Mouse (Mus musculus) neural tube, embryonic 11.5 days (tissue): ENCODE measurements at regions not wholly inside any gene's neighbourhood (a gene's known extent, or its start where the extent isn't known, plus 50 kb on each side); places are given as distances from the start of the nearest gene placed in this dataset.
"Not testable (repeated sequence)": the region's sequence is repeated elsewhere in the genome, so short reads cannot be mapped to it uniquely, and the experiment has no call there.

Source experiments
- ATAC-seq: fragments of 200-750 bp; cut with Nextera tagmentation; 2 replicates; pipeline ENCODE4 v1.8.0; 2017; ENCODE audit warnings: moderate number of reproducible peaks, mild to moderate bottlenecking, moderate TSS enrichment, moderate library complexity; ENCODE audit not compliant: insufficient read depth, low FRiP score, low TSS enrichment
- DNase-seq: peaks from one replicate; pipeline ENCODE4 v3.0.0-alpha.2; 2015; ENCODE audit warnings: low spot score
- H3K27ac ChIP-seq: fragments of 300-500 bp; sonication (generic); 2 replicates; pipeline ENCODE4 v1.5.1; 2014; ENCODE audit warnings: low read depth, mild to moderate bottlenecking, low read length
- H3K27me3 ChIP-seq: fragments of 300-500 bp; sonication (generic); 2 replicates; pipeline ENCODE4 v1.6.1; 2014; ENCODE audit warnings: mild to moderate bottlenecking, low read length, mixed read lengths; ENCODE audit not compliant: control insufficient read depth, insufficient read depth
- H3K36me3 ChIP-seq: fragments of 300-500 bp; sonication (generic); 2 replicates; pipeline ENCODE4 v1.6.1; 2014; ENCODE audit warnings: mild to moderate bottlenecking, low read length, moderate library complexity, mixed read lengths; ENCODE audit not compliant: control insufficient read depth, insufficient read depth
- H3K4me1 ChIP-seq: fragments of 300-500 bp; sonication (generic); 2 replicates; pipeline ENCODE4 v1.6.1; 2014; ENCODE audit warnings: low read length, mixed read lengths; ENCODE audit not compliant: control insufficient read depth, insufficient read depth
- H3K4me2 ChIP-seq: fragments of 300-500 bp; sonication (generic); 2 replicates; pipeline ENCODE4 v1.6.1; 2014; ENCODE audit warnings: low read depth, mild to moderate bottlenecking, moderate library complexity
- H3K4me3 ChIP-seq: fragments of 300-500 bp; sonication (generic); 2 replicates; pipeline ENCODE4 v1.5.1; 2014; ENCODE audit warnings: low read depth, low read length
- H3K9ac ChIP-seq: fragments of 300-500 bp; sonication (generic); 2 replicates; pipeline ENCODE4 v1.6.1; 2014; ENCODE audit warnings: mild to moderate bottlenecking, low read length
- H3K9me3 ChIP-seq: fragments of 300-500 bp; sonication (generic); 2 replicates; pipeline ENCODE4 v1.6.1; 2016; ENCODE audit warnings: low read length; ENCODE audit not compliant: control insufficient read depth
- WGBS: fragments of 180-500 bp; shearing (Covaris S2); extraction: QIAGEN DNeasy Blood & Tissue Kit; methylation state at CpG from one replicate; pipeline ENCODE4 v1.1.7; 2014; 5-methylcytosine and 5-hydroxymethylcytosine counted together

DNA sequence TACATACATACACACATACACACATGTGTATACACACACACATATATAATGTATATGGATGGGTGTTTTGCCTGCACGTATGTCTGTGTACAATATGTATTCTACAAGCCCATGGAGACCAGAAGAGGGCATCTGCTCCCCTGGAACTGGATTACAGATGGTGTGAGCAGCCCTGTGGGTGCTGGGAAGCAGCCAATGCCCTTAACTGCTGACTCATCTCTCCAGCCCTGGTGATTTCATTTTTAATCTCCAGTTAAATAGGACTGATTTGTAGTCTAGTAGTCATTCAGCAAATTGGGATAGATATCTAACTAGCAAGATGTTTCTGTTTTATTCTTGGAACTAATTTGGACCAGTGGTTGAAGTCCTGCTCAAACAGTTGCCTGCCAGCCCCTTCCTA is 94.1 kb downstream of the H2al2a start:
- no peaks in the 10 kb centered on the region for H3K27me3 ChIP-seq
- no peaks in the 10 kb centered on the region for H3K9me3 ChIP-seq
- no peak overlapping the region for H3K4me3 ChIP-seq
- no peak for DNase-seq
- no peak for ATAC-seq
- no peaks in the 10 kb centered on the region for H3K4me1 ChIP-seq
- WGBS, result 79% methylated on average over 1 of the region's 1 CpGs
- no peak overlapping the region for H3K4me2 ChIP-seq
- H3K27ac ChIP-seq, result no peak overlapping the region
- H3K36me3 ChIP-seq, result no peaks in the 10 kb centered on the region
- no peak overlapping the region for H3K9ac ChIP-seq

DNA sequence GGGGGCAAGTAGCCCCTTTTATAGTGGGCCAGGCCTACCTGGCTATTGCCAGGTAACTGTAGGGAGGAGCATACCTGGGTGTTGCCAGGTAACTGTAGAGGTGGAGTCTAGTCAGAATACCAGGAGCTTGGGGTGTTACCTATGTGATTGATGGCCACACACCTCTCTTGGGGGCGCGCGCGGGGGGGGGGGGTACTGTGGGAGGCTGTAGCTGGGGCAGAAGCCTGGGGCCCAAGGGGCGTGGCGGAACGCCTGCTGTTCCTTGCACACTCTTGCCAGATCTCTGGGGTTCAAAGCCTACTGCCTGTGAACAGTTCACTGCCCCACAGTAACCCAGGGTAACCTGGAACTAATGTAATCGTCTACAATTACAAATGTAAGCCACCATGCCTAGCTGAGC is 96.6 kb downstream of the H2al2a start:
- ATAC-seq (no peak), DNase-seq (no peak)
- Histone ChIP-seq H3K9ac (no peak overlapping the region), H3K27me3 (no peaks in the 10 kb centered on the region), H3K4me3 (no peak overlapping the region), H3K36me3 (no peaks in the 10 kb centered on the region), H3K27ac (no peak overlapping the region), H3K4me1 (no peaks in the 10 kb centered on the region), H3K4me2 (no peak overlapping the region), H3K9me3 (no peaks in the 10 kb centered on the region)
- 41% methylated on average over 8 of the region's 8 CpGs for WGBS

DNA sequence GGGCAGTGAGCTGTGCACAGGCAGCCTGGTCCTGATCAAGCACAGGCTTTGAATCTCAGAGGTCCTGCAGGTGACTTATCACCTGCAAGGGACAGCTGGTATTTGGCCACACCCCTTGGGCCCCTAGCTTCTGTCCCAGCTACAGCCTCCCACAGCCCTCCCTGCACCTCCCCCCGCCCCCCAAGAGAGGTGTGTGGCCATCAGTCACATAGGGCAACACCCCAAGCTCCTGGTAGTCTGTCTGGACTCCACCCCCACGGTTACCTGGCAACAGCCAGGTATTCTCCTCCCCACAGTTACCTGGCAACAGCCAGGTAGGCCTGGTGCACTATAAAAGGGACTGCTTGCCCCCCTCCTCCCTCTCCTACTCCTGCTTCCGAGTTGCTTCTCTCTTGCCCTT is 98.0 kb downstream of the H2al2a start:
- Histone ChIP-seq H3K36me3 (no peaks in the 10 kb centered on the region), H3K4me3 (no peak overlapping the region), H3K27ac (no peak overlapping the region), H3K4me2 (no peak overlapping the region), H3K9me3 (no peaks in the 10 kb centered on the region), H3K4me1 (no peaks in the 10 kb centered on the region), H3K9ac (no peak overlapping the region), H3K27me3 (no peaks in the 10 kb centered on the region)
- ATAC-seq (no peak), DNase-seq (no peak)
- 27% methylated on average over 3 of the region's 3 CpGs for WGBS

DNA sequence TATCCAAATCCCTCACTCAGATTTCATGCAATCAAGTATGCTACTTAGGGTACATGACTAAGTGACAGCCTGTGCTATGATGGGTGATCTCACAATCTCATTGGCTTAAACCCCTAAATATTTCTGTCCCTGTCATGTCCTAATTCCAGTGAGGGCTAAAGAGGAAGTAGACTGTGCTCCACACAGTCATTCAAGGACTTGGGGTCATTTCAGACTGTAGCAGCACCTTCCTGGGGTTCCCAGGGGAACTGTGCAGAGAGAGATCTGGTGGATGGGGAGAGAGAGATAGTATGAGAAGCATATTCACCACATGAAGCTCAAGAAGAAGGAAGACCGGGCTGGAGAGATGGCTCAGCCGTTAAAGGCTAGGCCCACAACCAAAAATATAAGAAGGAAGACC is 100.7 kb downstream of the H2al2a start:
- H3K4me2 ChIP-seq, result no peak overlapping the region
- H3K4me3 ChIP-seq, result no peak overlapping the region
- 100% methylated on average over 2 of the region's 2 CpGs for WGBS
- H3K36me3 ChIP-seq, result no peaks in the 10 kb centered on the region
- H3K4me1 ChIP-seq, result no peaks in the 10 kb centered on the region
- no peak for DNase-seq
- H3K9me3 ChIP-seq, result no peaks in the 10 kb centered on the region
- H3K9ac ChIP-seq, result no peak overlapping the region
- ATAC-seq, result no peak
- no peaks in the 10 kb centered on the region for H3K27me3 ChIP-seq
- H3K27ac ChIP-seq, result no peak overlapping the region

DNA sequence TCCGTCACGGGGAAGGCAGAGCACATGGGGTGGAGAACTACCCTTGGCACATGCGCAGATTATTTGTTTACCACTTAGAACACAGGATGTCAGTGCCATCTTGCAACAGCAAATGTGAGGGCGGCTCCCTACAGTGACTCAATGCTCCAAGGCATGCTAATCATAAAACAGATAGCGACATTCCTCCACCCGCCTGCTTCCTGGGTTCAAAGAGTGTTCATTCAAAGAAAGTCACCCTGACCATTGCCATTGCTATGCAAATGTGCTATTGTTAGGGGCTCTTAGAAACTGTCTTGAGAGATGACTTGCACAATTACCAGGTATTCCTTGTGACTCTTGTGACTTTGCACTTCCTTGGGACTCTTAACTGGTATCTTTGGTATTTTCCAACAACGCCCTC is 104.1 kb downstream of the H2al2a start:
- not testable (repeated sequence) for DNase-seq, ATAC-seq, H3K4me1 ChIP-seq, H3K9ac ChIP-seq, H3K4me3 ChIP-seq, H3K9me3 ChIP-seq, H3K27ac ChIP-seq, H3K36me3 ChIP-seq, H3K4me2 ChIP-seq, H3K27me3 ChIP-seq
- WGBS, result 96% methylated on average over 7 of the region's 7 CpGs

DNA sequence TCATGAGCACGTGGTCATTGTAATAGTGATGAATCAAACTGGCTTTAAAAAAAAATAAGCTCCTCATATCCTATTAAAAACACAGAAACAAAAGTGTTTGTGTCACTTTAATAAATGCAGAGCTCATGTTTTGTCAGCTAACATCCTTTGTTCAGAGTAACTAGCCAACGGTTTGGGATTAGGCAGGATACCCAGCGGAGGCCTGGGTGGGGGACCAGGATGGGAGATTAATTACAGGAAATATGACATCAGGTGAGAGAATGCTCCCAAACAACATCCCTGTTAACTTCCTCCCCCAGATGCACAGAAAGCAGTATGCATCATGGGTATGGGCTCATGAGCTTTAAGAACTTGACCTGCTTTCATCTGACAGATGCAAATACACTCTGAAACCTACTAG is 109.1 kb downstream of the H2al2a start:
- 70% methylated on average over 3 of the region's 3 CpGs for WGBS
- Histone ChIP-seq H3K27me3 (no peaks in the 10 kb centered on the region), H3K4me1 (no peaks in the 10 kb centered on the region), H3K4me3 (no peak overlapping the region), H3K9me3 (no peaks in the 10 kb centered on the region), H3K9ac (no peak overlapping the region), H3K27ac (no peak overlapping the region), H3K4me2 (no peak overlapping the region), H3K36me3 (no peaks in the 10 kb centered on the region)
- DNase-seq (no peak), ATAC-seq (no peak)

DNA sequence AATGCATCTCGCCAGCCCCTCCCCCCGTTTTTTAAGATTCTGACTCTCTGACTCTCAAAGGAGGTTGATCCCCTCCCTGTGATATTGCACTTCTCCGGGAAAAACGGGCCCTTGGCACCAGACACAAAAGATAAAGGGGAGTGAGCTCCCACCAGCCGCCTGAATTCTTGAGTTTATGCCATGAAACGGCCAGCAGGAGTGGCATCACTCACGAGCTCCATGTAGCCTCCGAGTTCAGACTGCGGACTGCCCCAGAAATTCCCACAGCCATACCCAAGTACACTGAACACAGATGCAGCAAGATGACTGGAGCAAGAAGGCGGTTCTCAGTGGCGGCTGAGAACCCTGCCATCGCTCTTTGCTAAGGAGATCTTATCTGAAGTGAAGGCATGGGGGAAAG is 114.4 kb downstream of the H2al2a start:
- no peak overlapping the region for H3K9ac ChIP-seq
- no peak overlapping the region for H3K27ac ChIP-seq
- no peak overlapping the region for H3K4me3 ChIP-seq
- DNase-seq (no peak), ATAC-seq (no peak)
- H3K4me2 ChIP-seq, result no peak overlapping the region
- no peaks in the 10 kb centered on the region for H3K4me1 ChIP-seq
- no peaks in the 10 kb centered on the region for H3K9me3 ChIP-seq
- H3K27me3 ChIP-seq, result no peaks in the 10 kb centered on the region
- 83% methylated on average over 12 of the region's 12 CpGs for WGBS
- no peaks in the 10 kb centered on the region for H3K36me3 ChIP-seq

DNA sequence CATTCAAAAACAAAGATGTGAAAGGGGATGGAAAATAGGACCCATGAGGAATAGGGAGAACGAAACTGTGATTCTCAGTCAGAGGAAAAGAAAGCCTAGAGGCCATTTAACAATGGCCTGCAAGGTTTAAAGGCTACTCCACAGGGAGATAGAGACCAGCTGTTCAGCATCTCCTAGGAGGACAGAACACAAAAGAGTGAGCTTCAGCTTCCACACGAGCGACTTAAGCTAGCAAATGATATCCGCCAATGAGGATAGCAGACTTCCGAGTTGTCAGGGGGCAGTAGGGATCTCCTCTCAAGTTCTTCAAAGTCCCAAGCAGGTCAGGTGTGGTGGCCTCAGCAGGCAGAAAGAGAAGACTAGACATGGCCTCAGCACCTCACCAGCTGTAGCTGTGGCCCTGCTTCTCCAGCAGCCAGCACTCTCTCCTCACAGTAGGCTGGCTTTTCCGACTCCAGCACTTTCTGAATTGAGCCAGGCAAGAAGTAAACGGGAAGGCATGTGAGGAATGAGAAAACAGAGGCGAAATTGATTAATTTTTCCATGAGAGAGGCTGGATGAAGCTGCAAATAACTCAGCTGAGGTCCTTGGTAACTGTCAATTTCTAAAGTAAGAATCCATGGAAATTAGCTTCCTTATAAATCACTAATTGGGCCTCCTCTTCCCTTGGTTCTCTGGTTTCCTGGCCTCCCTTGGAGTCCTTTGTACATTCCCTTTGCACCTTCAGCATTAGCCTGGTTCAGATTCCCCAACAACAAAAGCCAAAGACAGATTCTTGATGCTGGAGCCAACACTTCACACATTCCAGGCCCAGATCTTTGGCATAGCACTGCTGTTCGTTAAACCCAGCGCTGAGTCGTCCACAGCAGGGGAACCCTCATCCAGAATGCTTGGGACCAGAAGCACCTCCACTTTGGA is 115.7 kb downstream of the H2al2a start:
- Histone ChIP-seq H3K4me2 (no peak overlapping the region), H3K9me3 (no peaks in the 10 kb centered on the region), H3K36me3 (no peaks in the 10 kb centered on the region), H3K4me1 (no peaks in the 10 kb centered on the region), H3K9ac (no peak overlapping the region), H3K27ac (no peak overlapping the region), H3K4me3 (no peak overlapping the region), H3K27me3 (no peaks in the 10 kb centered on the region)
- DNase-seq, result no peak
- no peak for ATAC-seq
- 42% methylated on average over 11 of the region's 11 CpGs for WGBS

DNA sequence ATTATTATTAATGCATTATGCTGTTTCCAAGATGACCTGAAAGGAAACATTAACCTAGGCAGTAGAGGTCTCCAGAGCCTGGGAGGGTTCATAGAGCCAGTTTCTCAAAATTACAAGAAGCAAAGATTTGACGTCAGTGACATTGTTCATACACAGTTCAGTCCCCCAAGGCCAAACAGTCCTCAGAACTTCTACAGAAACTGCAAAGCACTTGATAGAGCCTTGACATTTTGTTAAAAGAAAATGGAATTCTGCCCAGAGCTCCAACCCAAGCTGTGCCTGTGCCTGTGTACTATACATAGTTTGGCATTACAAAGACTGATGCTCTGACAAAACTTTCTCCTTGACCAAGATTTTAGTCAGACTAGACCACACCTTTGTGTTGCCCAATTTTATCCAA is 118.9 kb downstream of the H2al2a start:
- Histone ChIP-seq H3K4me1 (no peaks in the 10 kb centered on the region), H3K36me3 (no peaks in the 10 kb centered on the region), H3K9ac (no peak overlapping the region), H3K4me3 (no peak overlapping the region), H3K9me3 (no peaks in the 10 kb centered on the region), H3K4me2 (no peak overlapping the region), H3K27ac (no peak overlapping the region), H3K27me3 (no peaks in the 10 kb centered on the region)
- DNase-seq (no peak), ATAC-seq (no peak)
- 92% methylated on average over 1 of the region's 1 CpGs for WGBS
